Mouse (Mus musculus) erythroblast, adult 5-6 weeks (primary cell): ENCODE results near the gene Klkb1. TPM values are rescaled to one million over a fixed set of nuclear protein-coding genes. Genes with fewer than 3 reads are reported as not detected.

Experiments used
- total RNA-seq, 2 experiments: library from RNA; stranded (forward) in 1 of 2; stranded (reverse) in 1 of 2; fragments of 150-400 nt in 1 of 2; fragments of 200-764, 138-1000 nt in 1 of 2; gene quantifications; 2 replicates each; pipeline versions ENCODE4 v1.2.3 to v1.2.4; 2015 to 2017; ENCODE audit warnings: low replicate concordance in 2 of 2

Gene Klkb1
- total RNA-seq, 2 experiments from 2014 or later, result not detected

Other genes starting within 250 kb of the Klkb1 start
- not detected in 2 replicates for gene Mtnr1a, start 225.7 kb downstream of the Klkb1 start, total RNA-seq (2015; ENCODE audit: low replicate concordance)
- not detected in 2 replicates for gene Mtnr1a, start 225.7 kb downstream of the Klkb1 start, total RNA-seq (2017; ENCODE audit: low replicate concordance)
- not detected in 2 replicates for gene F11, start 32.8 kb downstream of the Klkb1 start, total RNA-seq (2015; ENCODE audit: low replicate concordance)
- gene F11, start 32.8 kb downstream of the Klkb1 start, total RNA-seq (2017; ENCODE audit: low replicate concordance), result not detected in 2 replicates
- gene Gm45753, start 13.6 kb upstream of the Klkb1 start, total RNA-seq (2015; ENCODE audit: low replicate concordance), result not detected in 2 replicates
- gene Gm45753, start 13.6 kb upstream of the Klkb1 start, total RNA-seq (2017; ENCODE audit: low replicate concordance), result not detected in 2 replicates
- gene Cyp4v3, start 38.4 kb upstream of the Klkb1 start, total RNA-seq (2015; ENCODE audit: low replicate concordance), result 2.3 and 3.3 TPM in 2 replicates
- 2.0 TPM in 2 replicates for gene Cyp4v3, start 38.4 kb upstream of the Klkb1 start, total RNA-seq (2017; ENCODE audit: low replicate concordance)
- 0.42 TPM in 1 of 2 replicates, not detected in the other for gene Fam149a, start 87.4 kb upstream of the Klkb1 start, total RNA-seq (2015; ENCODE audit: low replicate concordance)
- gene Fam149a, start 87.4 kb upstream of the Klkb1 start, total RNA-seq (2017; ENCODE audit: low replicate concordance), result 0.34 TPM in 1 of 2 replicates, not detected in the other
- not detected in 2 replicates for gene Tlr3, start 116.2 kb upstream of the Klkb1 start, total RNA-seq (2015; ENCODE audit: low replicate concordance)
- gene Tlr3, start 116.2 kb upstream of the Klkb1 start, total RNA-seq (2017; ENCODE audit: low replicate concordance), result 0.09 and 0.28 TPM in 2 replicates
- gene Sorbs2, start 212.9 kb upstream of the Klkb1 start, total RNA-seq (2015; ENCODE audit: low replicate concordance), result 0.42 TPM in 1 of 2 replicates, not detected in the other
- 0.09 TPM in 1 of 2 replicates, not detected in the other for gene Sorbs2, start 212.9 kb upstream of the Klkb1 start, total RNA-seq (2017; ENCODE audit: low replicate concordance)